Comparison of ENCODE assay signal across 8 mouse cellular contexts in the genomic region with DNA sequence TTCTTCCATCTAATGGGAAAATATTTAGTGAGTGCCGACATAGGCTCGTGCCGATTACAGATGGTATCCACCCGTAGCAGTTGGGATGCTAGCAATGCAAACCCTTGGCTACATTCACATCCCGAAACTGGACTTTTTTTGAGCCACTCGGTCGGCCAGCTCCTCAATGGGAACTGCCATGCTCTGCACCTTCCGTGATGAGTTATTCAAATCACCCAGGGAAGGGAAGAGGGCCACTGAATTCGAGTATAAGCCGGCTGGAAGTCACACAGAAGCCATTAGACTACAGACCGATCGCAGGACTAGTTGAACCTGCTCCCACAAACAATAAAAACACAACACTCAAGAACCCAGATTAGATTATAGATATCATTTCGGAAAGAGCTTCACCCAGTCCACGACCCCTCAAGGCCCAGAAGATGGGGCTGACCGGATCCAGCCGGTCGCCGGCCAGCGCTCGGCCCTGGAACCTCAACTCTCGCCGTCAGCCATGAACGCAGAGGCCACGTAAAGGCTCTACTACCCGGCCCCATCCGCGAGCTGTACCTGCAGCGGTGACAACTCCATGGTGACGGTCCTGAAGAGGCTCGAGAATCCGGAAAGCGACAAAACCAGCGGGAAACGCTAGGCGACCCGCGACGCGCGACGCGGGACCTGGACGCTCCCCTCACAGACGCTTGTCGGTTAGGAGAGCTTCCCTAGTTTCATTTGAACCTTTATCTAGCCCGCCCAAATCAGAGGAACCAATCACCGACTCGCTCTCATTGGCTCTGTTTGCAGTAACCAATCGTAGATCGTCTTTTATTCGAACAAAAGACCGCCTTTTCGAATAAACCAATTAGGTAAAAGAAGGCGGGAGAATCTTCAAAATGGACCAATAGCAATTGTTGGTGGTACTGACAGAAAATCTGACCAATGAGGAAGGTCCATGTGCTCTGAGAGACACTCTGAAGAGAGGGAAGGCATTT. TPM values are rescaled to one million over a fixed set of nuclear protein-coding genes. Genes with fewer than 3 reads are reported as not detected.
DNase-seq lines count a peak whose midpoint lies in the region; ATAC-seq and TF ChIP-seq lines count a peak whose summit lies in the region.

A gene (minus strand): TSS at position 690 of the 968 bp plus-strand sequence.

- H3K4me1 ChIP-seq in E14TG2a.4 (replicated peaks; ENCODE audit: low read depth, low read length) = peaks cover 61% of the 10 kb centered on the region
- H3K4me1 ChIP-seq in forebrain, embryonic 11.5 days (replicated peaks; ENCODE audit: control insufficient read depth, insufficient read depth, low read length) = no peaks in the 10 kb centered on the region
- peaks cover 17% of the 10 kb centered on the region for H3K4me1 ChIP-seq in heart, embryonic 16.5 days (ENCODE audit: control insufficient read depth, insufficient read depth, low read length)
- H3K4me1 ChIP-seq in liver, embryonic 15.5 days (replicated peaks) = peaks cover 41% of the 10 kb centered on the region
- peaks cover 22% of the 10 kb centered on the region for H3K4me1 ChIP-seq in neural tube, embryonic 12.5 days

- H3K27me3 ChIP-seq in E14TG2a.4 (ENCODE audit: insufficient read depth, low read length) = no peaks in the 10 kb centered on the region
- H3K27me3 ChIP-seq in forebrain, embryonic 11.5 days (ENCODE audit: control insufficient read depth, insufficient read depth, low read length) = no peaks in the 10 kb centered on the region
- no peaks in the 10 kb centered on the region for H3K27me3 ChIP-seq in heart, embryonic 16.5 days (ENCODE audit: control insufficient read depth, insufficient read depth, low read length)
- no peaks in the 10 kb centered on the region for H3K27me3 ChIP-seq in liver, embryonic 15.5 days
- no peaks in the 10 kb centered on the region for H3K27me3 ChIP-seq in neural tube, embryonic 12.5 days (replicated peaks)

- peaks cover 46% of the 10 kb centered on the region for H3K36me3 ChIP-seq in E14TG2a.4 (ENCODE audit: insufficient read depth, low read length)
- H3K36me3 ChIP-seq in forebrain, embryonic 11.5 days (ENCODE audit: control insufficient read depth, insufficient read depth, low read length) = peaks cover 11% of the 10 kb centered on the region
- H3K36me3 ChIP-seq in heart, embryonic 16.5 days (ENCODE audit: control insufficient read depth, insufficient read depth) = peaks cover 16% of the 10 kb centered on the region
- H3K36me3 ChIP-seq in liver, embryonic 15.5 days (replicated peaks) = peaks cover 39% of the 10 kb centered on the region
- peaks cover 16% of the 10 kb centered on the region; the same call in 1 of the 2 replicates for H3K36me3 ChIP-seq in neural tube, embryonic 12.5 days

- H3K9ac ChIP-seq in forebrain, embryonic 11.5 days (ENCODE audit: low read length) = peak within 1 kb of the TSS; percentile 97
- peak within 1 kb of the TSS; percentile 87 for H3K9ac ChIP-seq in heart, embryonic 16.5 days (ENCODE audit: low read length)
- H3K9ac ChIP-seq in liver, embryonic 15.5 days = peak within 1 kb of the TSS; percentile 92
- peak within 1 kb of the TSS; percentile 64 for H3K9ac ChIP-seq in neural tube, embryonic 12.5 days

- TF ChIP-seq CTCF in E14TG2a.4 (conservative IDR thresholded peaks at IDR 0.05; ENCODE audit: low read length) = no peak

- WGBS in forebrain, embryonic 11.5 days = under 1% methylated on average over 54 of the region's 54 CpGs
- under 1% methylated on average over 54 of the region's 54 CpGs for WGBS in heart, embryonic 16.5 days
- WGBS in liver, embryonic 15.5 days (ENCODE audit: insufficient replicate concordance) = 0% methylated on average over 54 of the region's 54 CpGs
- WGBS in neural tube, embryonic 12.5 days = under 1% methylated on average over 54 of the region's 54 CpGs

- ATAC-seq in forebrain, embryonic 11.5 days (replicated peaks; ENCODE audit: low FRiP score) = peak; percentile 94
- ATAC-seq in heart, embryonic 16.5 days (replicated peaks; ENCODE audit: extremely low read depth, insufficient read depth, low FRiP score) = peak; percentile 95
- peak; percentile 93 for ATAC-seq in liver, embryonic 15.5 days (ENCODE audit: insufficient read depth)
- peak; percentile 95 for ATAC-seq in neural tube, embryonic 12.5 days (ENCODE audit: low FRiP score, low read depth)

- H3K9me3 ChIP-seq in E14TG2a.4 (ENCODE audit: low read length) = no peaks in the 10 kb centered on the region
- H3K9me3 ChIP-seq in forebrain, embryonic 11.5 days (ENCODE audit: control insufficient read depth, low read length) = no peaks in the 10 kb centered on the region
- no peaks in the 10 kb centered on the region for H3K9me3 ChIP-seq in heart, embryonic 16.5 days (replicated peaks; ENCODE audit: control insufficient read depth, low read length)
- no peaks in the 10 kb centered on the region for H3K9me3 ChIP-seq in liver, embryonic 15.5 days (replicated peaks)
- no peaks in the 10 kb centered on the region for H3K9me3 ChIP-seq in neural tube, embryonic 12.5 days

- peak; percentile 99 for DNase-seq in c-Kit-positive CD71-positive TER-119-negative erythroid progenitor cells, embryonic 14.5 days (ENCODE audit: low read depth)
- DNase-seq in forebrain, embryonic 11.5 days (ENCODE audit: low spot score) = peak; percentile 93
- peak; percentile 85 to 96 for DNase-seq in kidney, postnatal 36 days
- peak; percentile 97 for DNase-seq in telencephalon, adult 2 months (ENCODE audit: low read depth, low spot score)

- peak within 1 kb of the TSS; percentile 64 for H3K4me2 ChIP-seq in forebrain, embryonic 11.5 days (ENCODE audit: low read depth, low read length, severe bottlenecking)
- peak within 1 kb of the TSS; percentile 73 for H3K4me2 ChIP-seq in heart, embryonic 16.5 days (ENCODE audit: low read depth, low read length)
- peak within 1 kb of the TSS; percentile 72 for H3K4me2 ChIP-seq in liver, embryonic 15.5 days
- H3K4me2 ChIP-seq in neural tube, embryonic 12.5 days (replicated peaks) = peak within 1 kb of the TSS; percentile 78

- H3K27ac ChIP-seq in forebrain, embryonic 11.5 days (ENCODE audit: low read depth, low read length) = peak within 1 kb of the TSS; percentile 71; the same call in 1 of the 2 replicates
- peak within 1 kb of the TSS; percentile 63 for H3K27ac ChIP-seq in heart, embryonic 16.5 days (ENCODE audit: low read length)
- peak within 1 kb of the TSS; percentile 84 for H3K27ac ChIP-seq in liver, embryonic 15.5 days (replicated peaks)
- H3K27ac ChIP-seq in neural tube, embryonic 12.5 days = no peak within 1 kb of the TSS

- H3K4me3 ChIP-seq in E14TG2a.4 (replicated peaks; ENCODE audit: low read length) = peak within 1 kb of the TSS; percentile 97
- peak within 1 kb of the TSS; percentile 88 for H3K4me3 ChIP-seq in forebrain, embryonic 11.5 days (ENCODE audit: low read depth, low read length)
- peak within 1 kb of the TSS; percentile 89 for H3K4me3 ChIP-seq in heart, embryonic 16.5 days (ENCODE audit: low read length)
- H3K4me3 ChIP-seq in liver, embryonic 15.5 days (replicated peaks) = peak within 1 kb of the TSS; percentile 88
- H3K4me3 ChIP-seq in neural tube, embryonic 12.5 days = peak within 1 kb of the TSS; percentile 68

RNA-seq across cellular contexts. Expression of the gene that starts here (rescaled TPM):
- polyA plus RNA-seq in forebrain, embryonic 11.5 days (2014; fragmentation: Nextera tagmentation; extraction: Ambion mirVana) = 446 and 476 TPM in 2 replicates
- polyA plus RNA-seq in heart, embryonic 16.5 days (2015; fragmentation: Nextera tagmentation; extraction: Ambion mirVana) = 162 and 179 TPM in 2 replicates
- 182 and 184 TPM in 2 replicates for polyA plus RNA-seq in liver, embryonic 15.5 days (2015; fragmentation: Nextera tagmentation; extraction: Ambion mirVana)
- polyA plus RNA-seq in neural tube, embryonic 12.5 days (2016; fragmentation: Nextera tagmentation; extraction: Ambion mirVana) = 190 and 194 TPM in 2 replicates
